Mouse (Mus musculus): ENCODE results near the gene D8Ertd738e.
"Not testable (repeated sequence)": the region's sequence is repeated elsewhere in the genome, so short reads cannot be mapped to it uniquely, and the experiment has no call there.

Gene D8Ertd738e

GRCm38 (mm10) chr8:84249257-84250170, at the start of gene D8Ertd738e:
Gene D8Ertd738e, minus strand, starts transcription at chr8:84249719.
- peak; percentile 96 for ATAC-seq (ENCODE audit: low TSS enrichment)

GRCm38 (mm10) chr8:84297029-84297785, 47.7 kb upstream of the D8Ertd738e start:
- ATAC-seq (ENCODE audit: low TSS enrichment), result peak; percentile 59; the same call in 1 of the 2 replicates

- ATAC-seq (ENCODE audit: low TSS enrichment), result no peak
Measured at GRCm38 (mm10) chr8:84291688-84292087, 42.2 kb upstream of the D8Ertd738e start.

- ATAC-seq (ENCODE audit: low TSS enrichment), result peak; percentile 34; the same call in 1 of the 2 replicates
Measured at GRCm38 (mm10) chr8:84291086-84291485, 41.6 kb upstream of the D8Ertd738e start.

- no peak for ATAC-seq (ENCODE audit: low TSS enrichment)
Measured at GRCm38 (mm10) chr8:84288892-84289291, 39.4 kb upstream of the D8Ertd738e start.

- not testable (repeated sequence) for ATAC-seq (ENCODE audit: low TSS enrichment)
Measured at GRCm38 (mm10) chr8:84285665-84286064, 36.1 kb upstream of the D8Ertd738e start.

- ATAC-seq (ENCODE audit: low TSS enrichment), result peak; percentile 72
Measured at GRCm38 (mm10) chr8:84284608-84285063, 35.1 kb upstream of the D8Ertd738e start.

- ATAC-seq (ENCODE audit: low TSS enrichment), result no peak
Measured at GRCm38 (mm10) chr8:84280777-84281176, 31.3 kb upstream of the D8Ertd738e start.

GRCm38 (mm10) chr8:84276447-84276846, 26.9 kb upstream of the D8Ertd738e start:
- no peak for ATAC-seq (ENCODE audit: low TSS enrichment)

GRCm38 (mm10) chr8:84273968-84274367, 24.4 kb upstream of the D8Ertd738e start:
- ATAC-seq (ENCODE audit: low TSS enrichment), result no peak

GRCm38 (mm10) chr8:84272302-84272701, 22.8 kb upstream of the D8Ertd738e start:
- no peak for ATAC-seq (ENCODE audit: low TSS enrichment)

GRCm38 (mm10) chr8:84269950-84270773, 20.6 kb upstream of the D8Ertd738e start, which contains the start of gene Ccdc130:
Gene Ccdc130, minus strand, starts transcription at chr8:84270380.
- peak; percentile 98 for ATAC-seq (ENCODE audit: low TSS enrichment)

- ATAC-seq (ENCODE audit: low TSS enrichment), result no peak
Measured at GRCm38 (mm10) chr8:84261098-84261497, 11.6 kb upstream of the D8Ertd738e start.

- ATAC-seq (ENCODE audit: low TSS enrichment), result peak; percentile 79
Measured at GRCm38 (mm10) chr8:84256822-84257610, 7.5 kb upstream of the D8Ertd738e start, which contains the start of gene Mri1. Gene Mri1, minus strand, starts transcription at chr8:84257326.

- ATAC-seq (ENCODE audit: low TSS enrichment), result peak; percentile 18; the same call in 1 of the 2 replicates
Measured at GRCm38 (mm10) chr8:84256458-84256821, 6.9 kb upstream of the D8Ertd738e start.

GRCm38 (mm10) chr8:84255858-84256257, 6.3 kb upstream of the D8Ertd738e start:
- no peak for ATAC-seq (ENCODE audit: low TSS enrichment)

GRCm38 (mm10) chr8:84241821-84242220, 7.7 kb downstream of the D8Ertd738e start:
- no peak for ATAC-seq (ENCODE audit: low TSS enrichment)

GRCm38 (mm10) chr8:84241167-84241566, 8.4 kb downstream of the D8Ertd738e start:
- no peak for ATAC-seq (ENCODE audit: low TSS enrichment)

- no peak for ATAC-seq (ENCODE audit: low TSS enrichment)
Measured at GRCm38 (mm10) chr8:84237542-84238229, 11.8 kb downstream of the D8Ertd738e start.

- ATAC-seq (ENCODE audit: low TSS enrichment), result peak; percentile 98
Measured at GRCm38 (mm10) chr8:84236998-84237473, 12.5 kb downstream of the D8Ertd738e start, which contains the start of gene Zswim4. Gene Zswim4, minus strand, starts transcription at chr8:84237055.

Data from frontal cortex, adult (tissue).